Mouse (Mus musculus): Measurements from ENCODE around the gene Twist1. TPM values are rescaled to one million over a fixed set of nuclear protein-coding genes. Genes with fewer than 3 reads are reported as not detected.

The Twist1 gene
- total RNA-seq (2023), result not detected

DNA sequence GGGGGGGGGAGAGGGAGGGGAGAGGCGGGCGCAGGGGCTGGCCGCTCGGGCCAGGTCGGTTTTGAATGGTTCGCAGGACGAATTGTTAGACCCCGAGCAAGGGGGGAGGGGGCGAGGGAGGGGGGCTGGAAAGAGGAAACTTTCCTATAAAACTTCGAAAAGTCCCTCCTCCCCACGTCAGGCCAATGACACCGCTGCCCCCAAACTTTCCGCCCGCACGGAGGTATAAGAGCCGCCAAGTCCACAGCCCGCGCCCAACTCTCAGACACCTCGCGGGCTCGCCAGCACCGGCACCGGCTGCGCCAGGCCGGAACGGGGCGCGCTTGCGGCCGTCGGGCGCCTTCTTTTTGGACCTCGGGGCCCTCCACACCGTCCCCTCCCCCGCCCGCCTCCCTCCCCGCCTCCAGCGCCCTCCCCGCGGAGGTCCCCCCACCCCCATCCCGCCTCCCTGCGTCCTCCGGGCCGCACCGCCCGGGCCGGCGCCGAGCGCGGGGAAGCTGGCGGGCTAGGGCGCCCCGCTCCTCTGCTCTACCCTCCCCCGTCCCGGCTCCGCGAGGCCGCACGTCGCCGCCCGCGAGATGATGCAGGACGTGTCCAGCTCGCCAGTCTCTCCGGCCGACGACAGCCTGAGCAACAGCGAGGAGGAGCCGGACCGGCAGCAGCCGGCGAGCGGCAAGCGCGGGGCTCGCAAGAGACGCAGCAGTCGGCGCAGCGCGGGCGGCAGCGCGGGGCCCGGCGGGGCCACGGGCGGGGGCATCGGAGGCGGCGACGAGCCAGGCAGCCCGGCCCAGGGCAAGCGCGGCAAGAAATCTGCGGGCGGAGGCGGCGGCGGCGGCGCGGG lies at the start of gene Twist1:
Twist1 (plus strand) TSS at position 272 of the 841 bp plus-strand sequence.

DNA sequence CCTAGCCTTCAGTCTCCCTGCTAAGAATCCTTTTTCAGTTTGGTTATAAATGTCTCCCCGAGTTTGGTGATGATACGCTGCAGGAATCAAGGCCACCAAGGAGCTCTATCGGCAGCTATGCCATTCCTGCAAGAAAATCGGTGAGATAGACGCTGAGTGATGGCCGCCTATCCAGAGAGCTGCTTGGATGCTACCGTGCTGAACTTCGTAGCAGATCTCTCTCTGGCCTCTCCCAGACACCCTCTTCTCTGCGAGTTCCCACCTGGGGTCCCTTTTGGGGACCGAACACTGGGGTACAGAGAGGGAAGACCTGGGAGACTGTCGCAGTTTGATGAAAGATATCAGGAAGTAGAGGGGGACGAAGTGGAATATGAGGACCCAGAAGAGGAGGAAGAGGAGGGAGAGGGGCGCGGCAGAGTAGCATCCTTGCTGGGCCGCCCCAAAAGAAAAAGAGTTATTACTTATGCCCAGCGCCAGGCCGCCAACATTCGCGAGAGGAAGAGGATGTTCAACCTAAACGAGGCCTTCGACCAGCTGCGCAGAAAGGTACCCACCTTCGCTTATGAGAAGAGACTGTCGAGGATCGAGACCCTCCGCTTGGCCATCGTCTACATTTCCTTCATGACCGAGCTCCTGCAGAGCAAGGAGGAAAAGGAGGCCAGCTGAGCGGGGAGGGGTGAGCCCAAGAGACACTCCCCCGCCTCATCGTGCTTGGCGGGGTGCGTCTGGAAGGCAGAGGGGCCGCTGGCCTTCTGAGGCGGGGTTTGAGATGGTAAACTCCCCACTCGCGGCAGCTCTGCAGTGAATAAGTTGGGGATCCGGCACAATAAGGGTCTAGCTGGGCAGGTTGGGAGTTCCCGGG lies 28.9 kb upstream of the Twist1 start, which contains the start of gene Ferd3l:
Ferd3l (plus strand) TSS at position 95 of the 862 bp plus-strand sequence.

Other genes starting within 250 kb of the Twist1 start
- not detected for gene Ferd3l, start 29.2 kb upstream of the Twist1 start, total RNA-seq (2023)

Measured in CD4-positive naive resting alpha-beta T cell, adult 76 days (primary cell).